Comparison of ENCODE assay signal across 9 mouse cellular contexts in genomic region chr5:130853371-130853770, GRCm38 (mm10).
A peak's percentile ranks its signal among the peaks of the same experiment; 100 is the strongest.
DNase-seq lines count a peak whose midpoint lies in the region; ATAC-seq and TF ChIP-seq lines count a peak whose summit lies in the region.
"Had no signal": no experiment of that assay in that cellular context is flagged by ENCODE, and none has a peak within 500 bp of the region (broad histone marks: within the 10 kb centered on the region; RNA-seq: fewer than 3 reads in every experiment).

No protein-coding gene starts in this region.

- no peak overlapping the region for H3K9ac ChIP-seq in liver, postnatal 0 days (replicated peaks)
- H3K9ac ChIP-seq: limb, embryonic 15.5 days had no signal

- H3K4me3 ChIP-seq in liver, postnatal 0 days (ENCODE audit: low read depth, low read length) = no peak overlapping the region
- H3K4me3 ChIP-seq: limb, embryonic 15.5 days had no signal

- H3K4me2 ChIP-seq in liver, postnatal 0 days (ENCODE audit: low read depth, low read length) = no peak overlapping the region
- H3K4me2 ChIP-seq: limb, embryonic 15.5 days had no signal

- ATAC-seq in liver, postnatal 0 days = peak; percentile 43

- TF ChIP-seq CTCF in liver, postnatal 0 days (IDR thresholded peaks at IDR 0.05; ENCODE audit: low read depth) = peak; percentile 100

- H3K4me1 ChIP-seq in liver, postnatal 0 days (ENCODE audit: insufficient read depth) = no peaks in the 10 kb centered on the region

- DNase-seq in CD4-positive, CD25-positive, alpha-beta regulatory T cell, adult 2 months (ENCODE audit: low read depth, low spot score) = peak; percentile 75
- peak; percentile 81 for DNase-seq in adrenal gland, adult 2 months
- peak; percentile 81 for DNase-seq in embryo, embryonic 11.5 days (ENCODE audit: low read depth, low spot score)
- peak; percentile 67 to 92 for DNase-seq in heart, adult 18-20 months
- peak; percentile 85 to 91 for DNase-seq in kidney, postnatal 25 days
- DNase-seq in liver, postnatal 0 days = peak; percentile 87
- DNase-seq in right cerebral cortex, adult 2 months (ENCODE audit: low spot score in 2 of 2) = peak; percentile 90 to 92
- peak; percentile 86 for DNase-seq in urinary bladder, postnatal 14 days (ENCODE audit: low spot score)

- no peak overlapping the region for H3K27ac ChIP-seq in liver, postnatal 0 days (ENCODE audit: low read depth)
- H3K27ac ChIP-seq: limb, embryonic 15.5 days had no signal

- no peaks in the 10 kb centered on the region for H3K36me3 ChIP-seq in liver, postnatal 0 days (replicated peaks; ENCODE audit: insufficient read depth, low read length)
- H3K36me3 ChIP-seq: limb, embryonic 15.5 days had no signal

- H3K27me3 ChIP-seq in liver, postnatal 0 days (ENCODE audit: insufficient read depth, low read length) = no peaks in the 10 kb centered on the region

- no peaks in the 10 kb centered on the region for H3K9me3 ChIP-seq in liver, postnatal 0 days (ENCODE audit: low read length)
- H3K9me3 ChIP-seq: limb, embryonic 15.5 days had no signal

- 0% methylated on average over 10 of the region's 10 CpGs for WGBS in liver, postnatal 0 days (ENCODE audit: insufficient replicate concordance)

- TF ChIP-seq EP300 in liver, postnatal 0 days (IDR thresholded peaks at IDR 0.05; ENCODE audit: low read depth) = no peak
